Mouse (Mus musculus): Measurements from ENCODE around the gene Eya2. TPM values are rescaled to one million over a fixed set of nuclear protein-coding genes. Genes with fewer than 3 reads are reported as not detected.

The Eya2 gene
- polyA plus RNA-seq, 1 experiment from 2014 or later: 5.8 TPM

GRCm38 (mm10) chr2:165818570-165818969 lies 223.7 kb downstream of the Eya2 start:
- Histone ChIP-seq H3K4me3 (ENCODE audit: low read length) (no peak overlapping the region), H3K9me3 (replicated peaks; ENCODE audit: control insufficient read depth, low read length) (no peaks in the 10 kb centered on the region), H3K4me2 (ENCODE audit: low read depth, low read length) (no peak overlapping the region), H3K9ac (ENCODE audit: low read length) (0 out of 2 replicates have a peak overlapping the region, but pooled peaks have one; percentile 13), H3K27me3 (ENCODE audit: control insufficient read depth, insufficient read depth, low read length) (no peaks in the 10 kb centered on the region), H3K36me3 (ENCODE audit: control insufficient read depth, insufficient read depth) (peaks cover 37% of the 10 kb centered on the region), H3K4me1 (ENCODE audit: control insufficient read depth, insufficient read depth, low read length) (peaks cover 36% of the 10 kb centered on the region), H3K27ac (ENCODE audit: low read length) (peak overlapping the region; percentile 12; the same call in 1 of the 2 replicates)
- ATAC-seq (replicated peaks; ENCODE audit: extremely low read depth, insufficient read depth, low FRiP score): no peak
- 77% methylated on average over 6 of the region's 6 CpGs for WGBS

- Histone ChIP-seq H3K9ac (ENCODE audit: low read length) (no peak overlapping the region), H3K27me3 (ENCODE audit: control insufficient read depth, insufficient read depth, low read length) (no peaks in the 10 kb centered on the region), H3K9me3 (replicated peaks; ENCODE audit: control insufficient read depth, low read length) (no peaks in the 10 kb centered on the region), H3K4me1 (ENCODE audit: control insufficient read depth, insufficient read depth, low read length) (peaks cover 36% of the 10 kb centered on the region), H3K27ac (ENCODE audit: low read length) (peak overlapping the region; percentile 41; the same call in 1 of the 2 replicates), H3K36me3 (ENCODE audit: control insufficient read depth, insufficient read depth) (peaks cover 38% of the 10 kb centered on the region), H3K4me2 (ENCODE audit: low read depth, low read length) (no peak overlapping the region), H3K4me3 (ENCODE audit: low read length) (no peak overlapping the region)
- 75% methylated on average over 10 of the region's 10 CpGs for WGBS
- ATAC-seq (replicated peaks; ENCODE audit: extremely low read depth, insufficient read depth, low FRiP score): peak; percentile 60
These were observed 224.4 kb downstream of the Eya2 start for GRCm38 (mm10) chr2:165818985-165819948.

- H3K4me1 ChIP-seq (ENCODE audit: control insufficient read depth, insufficient read depth, low read length): peaks cover 36% of the 10 kb centered on the region
These were observed 225.2 kb downstream of the Eya2 start for GRCm38 (mm10) chr2:165820073-165820472.

GRCm38 (mm10) chr2:165820504-165821095 lies 225.8 kb downstream of the Eya2 start:
- ATAC-seq (replicated peaks; ENCODE audit: extremely low read depth, insufficient read depth, low FRiP score): no peak
- WGBS: 52% methylated on average over 15 of the region's 15 CpGs
- Histone ChIP-seq H3K27me3 (ENCODE audit: control insufficient read depth, insufficient read depth, low read length) (no peaks in the 10 kb centered on the region), H3K9ac (ENCODE audit: low read length) (peak overlapping the region; percentile 38; the same call in 1 of the 2 replicates), H3K4me2 (ENCODE audit: low read depth, low read length) (no peak overlapping the region), H3K9me3 (replicated peaks; ENCODE audit: control insufficient read depth, low read length) (no peaks in the 10 kb centered on the region), H3K4me3 (ENCODE audit: low read length) (no peak overlapping the region), H3K36me3 (ENCODE audit: control insufficient read depth, insufficient read depth) (peaks cover 31% of the 10 kb centered on the region), H3K27ac (ENCODE audit: low read length) (peak overlapping the region; percentile 41), H3K4me1 (ENCODE audit: control insufficient read depth, insufficient read depth, low read length) (peaks cover 36% of the 10 kb centered on the region)

More at GRCm38 (mm10) chr2:165820073-165820472, 225.2 kb downstream of the Eya2 start:
- Histone ChIP-seq H3K4me3 (ENCODE audit: low read length) (no peak overlapping the region), H3K9ac (ENCODE audit: low read length) (peak overlapping the region; percentile 38; the same call in 1 of the 2 replicates), H3K27ac (ENCODE audit: low read length) (peak overlapping the region; percentile 41; the same call in 1 of the 2 replicates), H3K9me3 (replicated peaks; ENCODE audit: control insufficient read depth, low read length) (no peaks in the 10 kb centered on the region), H3K36me3 (ENCODE audit: control insufficient read depth, insufficient read depth) (peaks cover 30% of the 10 kb centered on the region), H3K27me3 (ENCODE audit: control insufficient read depth, insufficient read depth, low read length) (no peaks in the 10 kb centered on the region), H3K4me2 (ENCODE audit: low read depth, low read length) (no peak overlapping the region)
- no peak for ATAC-seq (replicated peaks; ENCODE audit: extremely low read depth, insufficient read depth, low FRiP score)
- 67% methylated on average over 3 of the region's 3 CpGs for WGBS

Other genes starting within 250 kb of the Eya2 start
- gene Zfp663, start 226.3 kb upstream of the Eya2 start, polyA plus RNA-seq (2015; fragmentation: Nextera tagmentation; extraction: Ambion mirVana): 0.29 and 0.34 TPM in 2 replicates
- 3.5 and 3.6 TPM in 2 replicates for gene Zfp334, start 206.8 kb upstream of the Eya2 start, polyA plus RNA-seq (2015; fragmentation: Nextera tagmentation; extraction: Ambion mirVana)
- gene Ocstamp, start 194.6 kb upstream of the Eya2 start, polyA plus RNA-seq (2015; fragmentation: Nextera tagmentation; extraction: Ambion mirVana): 0.04 TPM in 1 of 2 replicates, not detected in the other
- 0.20 and 0.25 TPM in 2 replicates for gene Slc13a3, start 121.8 kb upstream of the Eya2 start, polyA plus RNA-seq (2015; fragmentation: Nextera tagmentation; extraction: Ambion mirVana)
- 23.6 and 25.6 TPM in 2 replicates for gene Trp53rka, start 101.7 kb upstream of the Eya2 start, polyA plus RNA-seq (2015; fragmentation: Nextera tagmentation; extraction: Ambion mirVana)
- gene Slc2a10, start 91.2 kb upstream of the Eya2 start, polyA plus RNA-seq (2015; fragmentation: Nextera tagmentation; extraction: Ambion mirVana): 5.4 and 5.8 TPM in 2 replicates

Measured in heart, embryonic 16.5 days (tissue).